Mouse (Mus musculus) spleen, postnatal 36 days (tissue): ENCODE measurements at regions not wholly inside any gene's neighbourhood (a gene's known extent, or its start where the extent isn't known, plus 50 kb on each side); places are given as distances from the start of the nearest gene placed in this dataset.
"Not testable (repeated sequence)": the region's sequence is repeated elsewhere in the genome, so short reads cannot be mapped to it uniquely, and the experiment has no call there.

Source experiments
- DNase-seq, 2 experiments: peaks; one replicate each; pipeline ENCODE4 v3.0.0; 2022; ENCODE audit warnings: low spot score in 2 of 2, mixed read lengths in 1 of 2

DNA sequence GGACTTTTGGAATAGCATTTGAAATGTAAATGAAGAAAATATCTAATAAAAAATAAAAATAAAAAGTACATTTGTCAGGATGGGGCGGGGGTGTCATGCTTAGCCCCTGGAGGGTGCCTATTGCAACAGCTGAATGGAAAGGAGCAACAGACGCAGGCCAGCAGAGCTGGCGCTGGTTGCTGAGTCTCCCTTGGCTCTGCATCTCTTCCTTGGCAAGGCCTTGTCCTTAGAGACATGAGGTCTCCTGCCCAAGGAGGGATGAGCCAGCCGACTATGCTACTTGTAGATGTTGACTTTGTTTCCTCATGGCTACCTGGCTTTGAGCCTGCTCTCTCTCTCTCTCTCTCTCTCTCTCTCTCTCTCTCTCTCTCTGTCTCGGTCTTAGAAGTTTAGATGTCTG lies 166.4 kb downstream of the Opa1 start:
- no peak for DNase-seq

GRCm38 (mm10) chr16:29746245-29746644 lies 167.1 kb downstream of the Opa1 start:
- DNase-seq: no peak

DNA sequence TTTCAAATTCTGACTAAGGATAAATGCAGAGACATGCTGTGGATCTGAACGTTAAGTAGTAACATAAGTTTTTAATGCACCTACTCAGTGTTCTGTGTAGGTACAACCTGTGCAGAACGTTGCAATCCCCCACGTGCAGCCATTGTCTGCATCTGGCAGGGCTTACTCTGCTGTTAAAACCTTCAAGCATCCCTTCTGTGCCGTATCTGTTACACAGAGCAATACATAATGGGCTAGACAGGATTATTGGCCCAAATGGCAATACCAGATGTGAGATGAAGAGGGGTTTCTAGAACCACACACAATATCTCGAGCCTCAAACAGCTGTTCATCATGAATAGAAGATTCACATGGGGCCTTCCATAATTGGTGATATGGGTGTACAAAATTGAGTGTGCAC lies 170.0 kb downstream of the Opa1 start:
- no peak for DNase-seq

- DNase-seq: no peak
Observed at GRCm38 (mm10) chr16:29754579-29755199, 175.6 kb downstream of the Opa1 start.

DNA sequence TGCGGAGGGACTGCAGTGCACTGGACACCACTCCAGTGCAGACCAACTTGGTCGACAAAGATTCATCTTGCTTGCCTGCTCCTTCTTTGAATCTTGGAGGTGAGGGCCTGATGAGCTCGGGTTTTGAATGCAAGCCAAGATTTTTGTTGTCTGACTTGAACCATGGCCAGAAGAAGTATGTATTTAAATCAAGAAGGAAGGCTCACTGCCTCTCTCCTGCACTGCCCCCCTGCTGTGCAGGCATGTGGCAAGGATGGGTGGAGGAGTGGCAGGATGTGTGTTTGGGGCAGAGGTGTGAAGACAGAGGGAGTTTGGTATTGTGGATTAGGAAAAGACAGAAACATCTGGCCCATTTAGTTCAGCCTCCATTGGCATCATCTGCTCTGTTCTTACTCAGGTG lies 179.1 kb downstream of the Opa1 start:
- no peak for DNase-seq

DNA sequence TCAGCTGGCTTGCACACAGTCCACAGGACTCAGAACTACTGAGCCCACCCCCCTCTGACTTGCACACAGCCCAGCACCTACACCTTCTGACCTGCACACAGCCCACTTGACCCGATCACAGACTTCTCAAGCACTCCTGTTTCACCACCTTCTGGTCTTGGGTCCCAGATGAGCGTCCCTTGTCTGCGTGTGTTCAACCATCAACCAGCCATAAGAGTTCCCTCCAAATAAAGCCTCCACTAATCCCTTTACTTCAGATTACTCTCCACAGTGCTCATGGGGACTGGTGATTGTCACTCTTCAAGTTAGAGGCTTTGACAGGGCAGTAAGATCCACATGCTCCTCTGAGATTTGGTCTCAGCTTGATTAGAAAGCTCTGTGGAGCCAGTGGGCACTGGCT lies 180.3 kb downstream of the Opa1 start:
- DNase-seq: no peak

- no peak for DNase-seq
Observed at GRCm38 (mm10) chr16:29760627-29761026, 181.5 kb downstream of the Opa1 start.

GRCm38 (mm10) chr16:29761779-29762277 lies 182.7 kb downstream of the Opa1 start:
- no peak for DNase-seq

- no peak for DNase-seq
Observed at GRCm38 (mm10) chr16:29764376-29764775, 185.2 kb downstream of the Opa1 start.

DNA sequence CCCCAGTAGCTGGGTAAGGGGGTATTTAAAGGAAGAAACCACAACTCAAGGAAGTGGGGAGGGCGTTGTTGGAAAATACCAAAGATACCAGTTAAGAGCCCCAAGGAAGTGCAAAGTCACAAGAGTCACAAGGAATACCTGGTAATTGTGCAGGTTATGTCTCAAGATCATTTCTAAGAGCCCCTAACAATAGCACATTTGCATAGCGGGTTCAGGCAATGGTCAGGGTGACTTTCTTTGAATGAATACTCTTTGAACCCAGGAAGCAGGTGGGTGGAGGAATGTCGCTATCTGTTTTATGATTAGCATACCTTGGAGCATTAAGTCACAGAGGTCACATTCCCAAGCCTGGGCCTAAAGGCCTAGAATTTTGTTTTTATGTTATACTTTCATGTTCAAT lies 186.7 kb downstream of the Opa1 start:
- DNase-seq: not testable (repeated sequence)

DNA sequence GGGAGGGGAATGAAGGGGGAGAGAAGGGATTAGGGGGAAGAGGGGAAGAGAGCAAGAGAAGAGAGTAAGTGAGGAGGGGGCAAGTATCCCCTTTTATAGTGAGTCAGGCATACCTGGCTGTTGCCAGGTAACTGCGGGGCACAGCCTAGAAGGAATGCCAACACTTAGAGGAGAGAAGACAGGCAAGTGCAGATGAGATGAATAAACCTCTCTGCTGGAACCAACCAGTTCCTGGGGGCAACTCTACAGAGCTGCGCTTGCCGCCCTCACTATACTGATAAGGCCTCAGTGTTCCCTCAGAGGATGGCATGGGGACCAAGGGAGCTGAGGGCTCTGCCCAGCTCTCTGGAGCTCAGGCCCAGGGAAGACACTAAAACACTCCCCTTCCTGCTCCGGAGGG lies 192.2 kb downstream of the Opa1 start:
- no peak for DNase-seq

DNA sequence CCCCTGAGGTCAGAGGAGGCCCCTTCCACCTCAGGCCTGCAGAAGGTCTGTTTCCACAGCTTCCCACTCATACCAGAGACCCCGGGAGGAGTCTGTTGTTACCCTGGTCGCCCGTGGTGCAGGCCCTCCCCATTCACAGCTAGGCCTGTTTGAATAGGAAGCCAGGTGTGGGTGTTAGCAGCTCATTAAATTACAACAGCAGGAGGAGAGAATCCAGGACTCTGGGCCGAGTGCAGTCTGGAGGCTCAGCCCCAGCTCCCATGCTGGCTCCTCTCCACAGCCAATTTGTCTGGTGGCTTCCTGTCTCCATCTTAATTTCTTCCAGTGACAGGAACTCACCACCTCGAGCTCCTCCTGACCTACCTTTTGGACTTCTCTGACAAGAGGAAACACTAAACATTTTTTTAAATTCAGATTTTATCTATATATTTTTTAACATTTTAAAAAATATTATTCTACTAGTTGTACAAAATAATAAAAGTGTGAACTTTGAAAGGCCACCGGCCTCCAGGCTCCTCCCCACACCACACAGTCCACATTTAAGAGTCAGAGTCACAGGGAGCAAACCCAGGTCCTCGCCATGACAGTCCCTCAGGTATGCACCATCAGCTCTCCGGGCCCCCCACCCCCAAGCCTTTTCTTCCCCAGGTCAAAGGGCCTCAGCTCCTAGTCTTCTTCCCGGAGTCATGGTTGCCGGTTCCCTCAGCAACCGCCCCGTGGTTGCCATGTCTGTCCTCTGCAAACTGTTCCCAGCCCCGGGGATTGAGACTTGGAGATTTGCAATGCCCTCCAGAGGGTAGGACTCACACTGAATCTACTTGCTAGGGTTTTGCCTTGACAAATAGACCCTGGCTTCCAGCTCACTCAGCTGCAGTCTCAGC lies 192.8 kb downstream of the Opa1 start:
- DNase-seq: no peak

DNA sequence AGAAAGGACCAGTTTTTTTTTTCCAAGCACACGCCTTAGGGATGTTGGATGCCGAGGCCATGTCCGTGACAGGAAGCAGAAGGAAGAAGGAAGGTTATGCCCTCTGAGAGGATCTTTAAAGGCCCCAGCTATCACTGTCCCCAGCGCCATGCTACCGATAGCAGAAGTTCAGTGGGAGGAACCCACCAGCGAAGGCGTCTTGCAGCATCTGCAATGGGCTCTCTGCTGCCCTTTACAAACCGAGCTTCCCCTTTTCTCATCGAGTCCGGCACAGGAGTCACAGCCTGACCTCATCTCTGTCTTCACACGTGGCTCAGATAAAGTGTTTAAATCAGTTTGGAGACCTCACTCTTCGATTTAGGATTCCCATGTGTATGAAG lies 193.5 kb downstream of the Opa1 start:
- DNase-seq: peak; percentile 8 to 27

DNA sequence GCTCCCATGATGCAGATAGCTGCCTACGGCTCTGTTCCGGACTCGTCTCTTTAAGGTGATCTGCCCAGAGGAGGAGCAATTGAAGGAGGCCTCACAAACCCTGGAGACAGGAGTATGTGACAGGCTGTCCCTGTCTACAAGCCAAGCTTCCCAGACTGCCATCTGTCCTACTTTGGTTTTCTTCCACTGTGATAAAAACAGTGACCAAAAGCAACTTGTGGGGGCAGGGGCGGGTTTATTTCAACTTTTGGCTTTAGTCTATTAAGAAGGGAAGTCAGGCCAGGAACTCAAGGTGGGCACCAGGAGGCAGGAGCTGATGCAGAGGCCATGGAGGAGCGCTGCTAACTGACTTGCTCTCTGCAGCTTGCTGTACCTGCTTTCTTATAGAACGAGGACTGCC lies 193.9 kb downstream of the Opa1 start:
- DNase-seq: no peak

DNA sequence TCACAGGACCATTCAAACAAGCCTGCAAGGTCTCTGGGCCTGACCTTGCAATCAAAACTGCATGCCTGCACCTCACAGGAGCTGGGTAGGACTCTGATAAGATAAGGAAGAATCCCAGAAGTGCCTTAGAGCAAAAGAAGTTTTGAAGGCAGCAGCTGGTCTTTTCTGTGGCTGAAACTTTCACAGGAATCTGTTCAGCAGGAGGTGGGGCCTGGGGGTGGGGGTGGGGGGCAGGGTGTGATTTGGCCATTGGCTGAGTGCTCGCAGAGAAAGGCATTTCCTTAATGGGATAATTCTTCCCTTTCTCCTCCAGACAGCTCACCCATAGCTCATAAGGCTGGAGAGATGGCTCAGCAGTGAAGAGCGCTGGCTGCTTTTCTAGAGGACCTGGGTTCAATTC lies 195.8 kb downstream of the Opa1 start:
- no peak for DNase-seq

GRCm38 (mm10) chr16:29775879-29776278 lies 196.7 kb downstream of the Opa1 start:
- no peak for DNase-seq

DNA sequence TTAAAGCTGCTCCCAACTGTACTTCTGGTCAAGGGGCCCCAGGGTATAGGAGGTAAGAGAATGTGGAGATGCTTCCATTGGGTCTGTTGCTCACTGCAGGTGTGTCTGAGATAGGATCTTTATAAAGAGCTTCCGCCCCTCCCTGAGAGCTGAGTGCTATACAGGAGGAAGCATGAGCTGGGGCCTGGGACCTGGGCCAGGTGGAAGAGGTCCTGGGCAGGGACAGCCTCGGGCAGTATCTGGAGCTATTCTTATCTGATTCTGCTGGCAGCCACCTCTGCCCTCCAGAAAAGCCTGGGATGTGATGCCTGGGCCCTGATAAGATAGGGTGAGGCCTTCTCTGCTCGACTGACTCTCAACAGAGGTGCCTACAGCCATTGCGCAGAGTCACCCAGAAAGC lies 203.3 kb downstream of the Opa1 start:
- no peak for DNase-seq

GRCm38 (mm10) chr16:29785114-29785513 lies 206.0 kb downstream of the Opa1 start:
- DNase-seq: no peak

DNA sequence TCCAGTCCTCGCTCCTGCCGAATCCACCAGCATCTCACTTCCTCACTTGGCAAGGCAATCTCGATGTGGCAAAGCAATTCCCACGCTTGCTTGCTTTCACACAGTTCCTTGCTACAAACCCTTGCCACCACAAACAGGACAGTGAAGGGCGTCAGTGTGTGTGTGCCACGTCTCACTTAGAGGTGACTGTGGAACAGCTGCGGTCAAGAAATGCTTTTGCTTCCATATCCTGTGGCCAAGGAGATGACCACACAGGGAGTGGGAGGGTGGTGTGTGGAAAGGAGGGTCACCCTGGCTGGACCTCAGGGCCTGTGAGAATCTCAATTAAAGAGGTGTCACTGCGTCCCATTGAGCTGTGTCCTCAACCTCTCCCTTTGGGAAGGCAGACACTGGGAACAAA lies 207.4 kb downstream of the Opa1 start:
- DNase-seq: no peak

- DNase-seq: no peak
Observed at GRCm38 (mm10) chr16:29787633-29788511, 208.7 kb downstream of the Opa1 start.

GRCm38 (mm10) chr16:29790064-29790463 lies 210.9 kb downstream of the Opa1 start:
- no peak for DNase-seq

- no peak for DNase-seq
Observed at GRCm38 (mm10) chr16:29799250-29799649, 220.1 kb downstream of the Opa1 start.
